Mouse (Mus musculus) retina, postnatal 1 day (tissue): ENCODE results near the gene A630076J17Rik.
A peak's percentile ranks its signal among the peaks of the same experiment; 100 is the strongest.

Source experiments
- DNase-seq: peaks from one replicate; pipeline ENCODE4 v3.0.0-alpha.2; 2012

The A630076J17Rik gene

DNA sequence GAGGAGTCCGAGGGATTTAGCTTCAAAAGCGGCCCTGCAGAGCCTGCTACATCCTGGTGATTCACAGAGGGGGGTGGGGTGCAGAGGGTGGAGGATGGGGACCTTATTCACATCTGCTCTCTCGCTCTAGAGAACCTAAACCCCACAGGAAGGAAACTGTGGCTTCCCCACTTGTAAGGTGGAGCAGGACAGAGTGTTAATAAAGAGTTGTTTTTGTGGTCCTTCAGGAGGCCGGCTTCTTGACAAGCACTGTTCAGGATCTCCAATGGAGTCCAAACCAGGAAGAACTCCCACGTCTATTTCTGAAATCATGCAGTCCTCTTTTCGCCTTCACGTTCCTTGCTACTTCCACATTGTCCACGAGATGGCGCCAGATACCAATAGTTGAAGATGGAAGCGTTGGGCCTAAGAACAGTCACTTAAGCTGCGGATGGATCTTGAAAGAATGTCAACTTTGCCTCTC is 3.0 kb downstream of the A630076J17Rik start:
- DNase-seq = peak; percentile 91

DNA sequence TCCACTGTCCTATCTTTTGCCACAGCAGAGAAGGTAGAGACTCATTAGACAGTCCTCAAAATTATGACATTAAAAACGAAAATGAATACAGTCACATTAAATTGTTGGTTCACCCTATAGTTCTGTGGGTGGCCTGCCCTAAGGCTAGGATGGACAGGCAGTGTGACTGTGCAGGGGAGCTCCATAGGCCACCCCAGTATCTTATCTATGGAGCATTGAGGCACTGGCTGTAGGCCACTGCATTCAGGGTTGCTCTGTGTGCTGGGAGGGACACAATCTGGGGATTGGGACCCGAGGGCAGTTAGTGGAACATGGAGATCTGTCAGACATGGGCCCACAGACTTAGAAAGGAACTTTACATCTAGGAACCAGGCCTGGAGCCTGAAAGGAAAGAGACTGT is 3.5 kb downstream of the A630076J17Rik start:
- DNase-seq = no peak

DNA sequence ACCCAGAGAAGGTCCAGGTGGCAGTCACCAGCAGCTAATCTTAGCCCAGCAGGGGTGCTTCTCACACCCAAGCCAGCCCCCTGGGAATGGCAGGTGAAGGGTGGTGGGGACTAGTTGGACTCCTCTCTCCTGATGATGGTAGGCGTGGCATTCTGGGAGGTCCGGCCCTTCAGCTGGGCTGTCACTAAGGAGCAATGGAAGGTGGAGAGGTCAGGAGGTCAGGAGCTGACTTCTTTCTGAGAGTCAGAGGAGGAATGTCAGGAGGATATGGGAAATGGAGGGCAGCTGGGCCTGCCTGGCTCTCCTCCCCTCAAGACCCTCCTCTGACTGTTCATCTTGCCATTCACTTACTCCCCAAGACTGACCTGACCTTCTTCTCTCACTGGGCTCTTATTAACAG is 7.6 kb downstream of the A630076J17Rik start:
- no peak for DNase-seq

DNA sequence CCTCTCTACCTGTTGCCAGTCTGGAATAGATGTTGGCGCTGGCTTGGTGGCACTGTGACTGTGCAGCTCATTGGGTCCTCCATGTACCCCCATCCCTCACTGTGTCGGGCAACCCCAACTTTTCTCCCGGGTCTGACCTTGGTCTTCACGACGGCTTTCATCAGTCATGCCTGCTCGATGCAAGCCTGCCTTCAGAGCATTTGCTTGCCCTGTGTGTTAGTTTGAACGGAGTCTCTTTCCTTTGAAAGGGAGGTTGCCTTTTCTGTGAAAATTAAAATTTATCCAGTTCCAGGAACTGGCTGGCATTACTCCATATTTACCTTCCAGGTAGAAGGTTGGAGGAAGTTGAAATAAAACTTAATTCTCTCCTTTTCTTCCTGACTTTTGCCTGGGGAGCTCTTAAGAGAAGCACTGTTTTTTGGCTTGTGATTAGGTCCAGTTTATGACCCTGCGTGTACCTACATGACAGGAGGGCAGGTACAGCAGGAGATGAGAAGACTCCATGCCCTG is 8.1 kb downstream of the A630076J17Rik start:
- no peak for DNase-seq

DNA sequence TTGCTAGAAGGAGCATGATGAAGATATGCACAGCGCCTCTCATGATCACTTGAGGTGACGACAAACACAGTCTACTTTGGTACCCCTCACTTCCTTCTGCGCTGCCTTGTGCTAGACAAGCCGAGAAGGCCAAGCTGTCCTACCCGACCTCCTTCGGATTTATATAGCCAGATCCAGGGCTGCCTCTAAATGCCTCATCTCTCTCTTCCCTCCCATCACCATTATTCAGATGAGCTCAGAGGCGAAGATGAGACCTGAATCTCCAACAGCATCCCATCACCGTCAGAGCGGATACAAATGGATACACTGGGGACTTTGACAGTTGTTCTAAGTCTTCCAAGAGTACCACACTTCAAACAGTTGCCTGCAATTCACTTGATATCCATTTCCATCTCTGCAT is 9.2 kb downstream of the A630076J17Rik start, which contains the start of gene Prok1:
Gene Prok1 (minus strand): TSS at position 101 of the 400 bp plus-strand sequence.
- DNase-seq = no peak

DNA sequence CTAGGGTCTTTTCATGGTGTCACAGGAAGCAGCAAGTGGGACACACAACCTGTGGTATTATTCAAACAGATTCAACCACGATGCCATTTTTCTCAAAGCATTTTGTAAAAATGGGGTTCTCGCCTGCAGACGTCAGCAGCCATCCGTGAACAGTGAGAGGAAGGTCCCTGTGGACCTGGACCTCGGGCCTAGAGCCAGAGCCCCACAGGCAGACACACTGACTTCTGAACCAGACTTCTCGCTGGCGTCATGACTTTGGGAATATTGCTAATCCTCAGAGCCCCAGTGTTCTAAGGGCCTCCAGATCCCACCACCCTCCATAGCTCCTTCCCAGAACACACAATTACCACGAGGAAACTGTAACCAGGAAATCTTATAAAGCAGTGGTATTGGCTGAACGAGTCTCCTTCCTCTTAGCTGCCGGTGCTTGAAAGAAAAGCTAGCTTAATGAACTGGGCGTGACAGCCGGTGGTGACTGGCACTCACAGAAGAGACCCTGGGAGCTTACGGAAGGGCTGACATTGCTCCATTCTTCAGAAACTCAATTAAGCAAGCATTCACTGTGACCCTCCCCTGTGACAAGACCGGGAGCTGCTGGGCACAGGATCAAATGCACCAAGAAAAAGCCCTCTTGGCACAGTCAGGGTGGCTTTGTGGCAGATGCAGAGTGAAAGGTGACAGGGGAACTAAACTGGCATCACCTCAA is 11.1 kb downstream of the A630076J17Rik start:
- peak; percentile 25 for DNase-seq

DNA sequence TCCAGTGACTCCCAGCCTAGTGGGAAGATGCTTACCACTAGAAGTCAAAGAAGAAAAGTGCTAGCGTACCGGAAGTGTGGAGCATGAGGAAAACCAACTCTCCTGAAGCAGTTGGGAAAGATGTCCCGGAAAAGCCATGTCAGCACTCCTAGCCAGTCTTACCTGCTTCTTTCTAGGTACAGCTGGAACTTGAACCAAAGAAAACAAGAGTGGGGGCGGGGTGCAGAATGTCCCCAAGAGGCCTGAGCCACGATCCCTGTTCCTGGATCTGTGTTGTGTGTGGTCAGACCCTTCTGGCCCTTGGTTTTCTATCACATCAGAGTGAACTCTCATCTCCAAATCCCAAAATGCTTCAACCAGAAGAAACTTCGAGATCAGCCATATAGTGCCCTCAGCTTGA is 16.5 kb downstream of the A630076J17Rik start:
- no peak for DNase-seq

DNA sequence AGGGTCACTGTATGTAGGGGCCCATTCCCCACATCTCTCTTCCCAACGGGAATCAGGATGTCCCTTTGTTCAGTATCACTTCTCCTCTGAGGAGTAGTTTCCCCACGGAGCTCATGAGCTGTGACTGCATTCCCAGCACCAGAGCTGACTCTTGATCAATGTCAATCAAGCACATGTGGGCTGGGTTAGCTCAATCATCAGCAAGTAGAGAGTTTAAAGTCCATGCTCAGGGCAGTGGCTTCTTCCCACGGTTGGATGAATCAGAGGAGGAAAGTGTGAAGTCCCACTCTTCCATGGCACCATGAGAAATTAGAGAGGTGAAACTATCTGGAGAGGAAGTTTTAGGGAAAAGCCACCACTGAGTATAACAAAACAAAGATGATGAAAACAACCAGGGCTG is 18.6 kb downstream of the A630076J17Rik start:
- no peak for DNase-seq

DNA sequence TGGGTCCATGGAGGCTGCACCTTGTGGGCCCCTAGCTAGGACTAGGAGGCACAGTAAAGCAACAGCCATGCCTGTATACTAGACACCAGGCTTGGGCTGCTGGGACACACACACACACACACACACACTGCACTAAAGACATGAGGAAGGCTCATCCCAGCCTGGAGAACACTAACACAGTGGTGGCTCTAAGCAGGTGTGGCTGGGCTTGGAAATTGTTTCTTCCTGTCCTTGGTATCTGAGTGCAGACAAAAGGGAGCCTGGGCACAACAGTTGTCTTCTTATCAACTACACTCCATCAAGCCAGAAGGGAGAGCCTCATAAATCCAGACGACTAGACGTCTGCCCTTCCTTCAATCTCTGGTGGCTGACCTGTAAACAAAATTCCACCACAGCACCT is 19.9 kb downstream of the A630076J17Rik start:
- no peak for DNase-seq

DNA sequence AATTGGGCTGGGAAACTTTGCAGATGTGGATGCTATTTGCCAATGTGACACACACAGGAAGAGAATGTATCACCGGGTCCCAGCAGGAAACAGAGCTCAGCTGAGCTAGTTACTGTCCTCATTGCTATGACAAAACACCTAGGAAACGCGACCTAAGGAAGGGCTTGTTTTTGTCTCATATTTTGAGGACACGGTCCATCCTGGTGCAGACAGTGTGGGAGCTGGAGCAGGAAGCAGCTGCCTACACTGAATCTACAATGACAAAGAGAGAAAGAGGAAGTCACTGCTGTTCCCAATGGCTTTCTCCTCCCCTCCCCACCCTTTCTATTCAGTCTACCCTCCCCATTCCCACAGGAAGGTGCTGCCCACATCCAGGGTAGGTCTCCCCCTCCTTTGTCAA is 21.6 kb downstream of the A630076J17Rik start:
- no peak for DNase-seq

DNA sequence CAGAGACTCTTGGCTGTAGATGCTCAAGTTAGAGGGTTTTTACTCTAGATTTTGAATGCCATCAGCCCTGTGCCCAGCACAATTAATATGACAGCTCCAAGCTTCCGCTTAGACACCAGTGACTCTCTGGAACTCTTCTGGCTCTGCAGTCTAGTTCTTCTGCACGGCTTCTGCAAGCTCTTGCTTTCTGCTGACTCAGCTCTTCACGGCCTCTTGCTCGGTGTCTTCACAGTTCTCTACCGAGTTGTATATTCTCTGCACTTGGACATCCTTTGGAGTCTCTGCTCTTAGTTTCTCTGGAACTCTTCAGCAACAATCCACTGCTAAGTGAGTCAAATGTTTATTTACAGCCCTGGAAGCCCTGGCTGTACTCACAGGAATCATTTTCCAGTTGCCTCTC is 23.5 kb downstream of the A630076J17Rik start:
- no peak for DNase-seq

DNA sequence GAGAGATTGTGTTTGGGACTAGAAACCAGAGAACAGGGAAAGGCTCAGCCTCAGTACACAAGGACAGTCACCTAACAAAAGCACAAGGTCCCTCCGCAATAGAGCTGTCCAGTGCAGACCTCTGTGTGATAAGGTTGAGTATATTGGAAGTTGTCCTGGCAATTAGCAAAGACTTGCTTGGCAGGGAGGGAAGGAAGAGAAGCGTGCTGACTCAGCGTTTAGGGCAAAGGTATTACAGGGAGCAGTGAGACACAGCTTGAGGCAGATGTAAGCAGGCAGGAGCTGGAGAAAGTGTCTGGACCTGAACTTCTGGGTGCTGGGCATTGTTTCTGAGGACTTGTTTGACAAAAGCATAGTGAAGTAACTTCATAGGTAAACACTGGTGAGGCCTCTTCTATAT is 25.6 kb downstream of the A630076J17Rik start:
- DNase-seq = no peak

DNA sequence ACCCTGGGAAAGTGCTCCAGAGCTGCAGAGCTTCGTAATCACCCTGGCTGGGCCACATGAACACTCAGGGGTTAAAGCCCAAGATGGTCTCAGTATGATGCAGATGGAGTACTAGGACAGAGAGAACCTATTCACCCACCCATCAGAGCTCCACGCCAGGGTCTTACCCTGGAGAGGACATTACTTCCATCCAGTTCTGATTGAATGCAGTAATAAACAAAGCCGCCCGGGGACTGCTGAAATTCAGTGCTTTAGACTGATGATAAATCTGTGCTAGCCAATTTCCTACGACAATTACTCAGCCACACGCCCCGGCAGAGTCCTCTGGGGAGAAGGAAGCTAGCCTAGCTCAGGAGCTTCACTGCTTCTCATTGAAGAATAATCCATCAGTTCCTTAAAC is 26.3 kb downstream of the A630076J17Rik start:
- no peak for DNase-seq

DNA sequence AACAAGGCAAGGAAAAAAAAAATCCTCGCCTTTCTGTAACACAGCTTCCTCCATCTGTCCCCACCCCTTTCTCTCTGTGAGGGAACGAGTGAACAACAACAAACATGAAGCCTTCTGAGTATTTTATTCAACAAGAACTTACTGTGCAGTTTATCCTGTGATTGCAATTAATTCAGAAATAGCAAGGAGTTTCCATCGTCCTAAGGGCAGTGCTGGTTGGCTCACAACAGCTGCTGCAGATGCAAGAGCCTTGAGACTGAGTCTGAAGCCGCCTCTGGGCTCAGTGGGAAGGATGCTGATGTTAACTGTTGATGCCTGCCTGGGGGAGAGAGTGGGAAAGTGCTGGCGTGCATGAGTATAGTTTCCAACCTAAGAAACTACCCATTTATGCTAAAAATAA is 27.5 kb downstream of the A630076J17Rik start:
- DNase-seq = no peak

DNA sequence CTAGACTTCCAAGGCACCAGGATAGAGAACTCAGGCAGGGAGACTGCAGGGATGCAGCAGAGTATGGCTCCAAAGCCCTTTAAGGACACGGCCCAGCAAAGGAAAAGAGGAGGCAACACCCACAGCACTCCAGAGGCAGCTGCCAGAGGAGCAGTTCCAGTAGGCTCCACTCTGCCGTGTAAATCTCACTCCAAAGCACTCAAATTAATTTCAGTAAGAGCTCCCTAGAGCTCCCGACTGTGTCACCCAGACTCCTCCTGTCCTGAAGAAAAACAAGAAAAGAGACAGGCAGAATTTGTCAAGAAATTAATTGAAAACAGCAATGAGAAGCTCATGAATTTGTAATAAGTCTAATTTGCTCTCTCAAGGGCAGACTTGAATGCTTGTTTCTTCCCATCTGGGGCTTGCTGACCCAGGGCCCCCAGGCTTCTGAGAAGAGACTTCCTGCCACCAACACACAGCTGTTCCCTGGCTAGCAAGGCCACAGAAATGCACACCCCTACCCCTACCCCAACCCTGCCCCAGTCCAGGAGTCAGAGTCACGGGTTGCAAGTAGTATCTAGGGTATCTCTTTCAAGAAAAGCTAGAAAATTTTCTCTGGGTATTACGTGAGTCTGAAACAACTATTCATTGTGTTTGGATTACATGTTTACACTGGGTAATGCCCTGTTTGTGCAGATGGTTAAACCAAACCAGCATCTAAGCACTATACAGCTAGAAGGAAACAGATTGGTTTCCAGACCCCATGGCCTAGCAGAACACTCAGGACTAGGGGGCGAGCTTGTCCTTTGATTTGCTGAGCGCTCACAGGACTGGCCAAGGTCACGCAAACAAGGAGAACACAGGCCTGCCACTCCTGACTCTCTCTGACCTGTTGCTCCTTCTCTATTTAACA is 30.8 kb downstream of the A630076J17Rik start:
- peak; percentile 23 for DNase-seq

DNA sequence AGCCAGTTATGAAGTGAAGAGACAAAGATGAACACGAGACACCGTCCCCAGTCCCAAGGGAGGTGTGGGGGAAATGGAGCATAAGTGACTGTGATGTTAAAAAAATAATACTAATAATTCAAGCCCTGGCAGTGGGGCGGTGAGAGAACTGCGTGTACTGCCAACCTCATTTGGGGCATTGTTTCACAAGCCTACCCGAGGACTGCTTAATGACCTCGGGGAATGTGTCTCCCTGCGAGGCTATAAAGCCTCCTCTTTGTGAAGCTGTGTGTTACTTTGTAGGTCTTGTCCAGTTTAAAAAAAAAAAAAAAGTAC is 31.4 kb downstream of the A630076J17Rik start:
- DNase-seq = peak; percentile 90

DNA sequence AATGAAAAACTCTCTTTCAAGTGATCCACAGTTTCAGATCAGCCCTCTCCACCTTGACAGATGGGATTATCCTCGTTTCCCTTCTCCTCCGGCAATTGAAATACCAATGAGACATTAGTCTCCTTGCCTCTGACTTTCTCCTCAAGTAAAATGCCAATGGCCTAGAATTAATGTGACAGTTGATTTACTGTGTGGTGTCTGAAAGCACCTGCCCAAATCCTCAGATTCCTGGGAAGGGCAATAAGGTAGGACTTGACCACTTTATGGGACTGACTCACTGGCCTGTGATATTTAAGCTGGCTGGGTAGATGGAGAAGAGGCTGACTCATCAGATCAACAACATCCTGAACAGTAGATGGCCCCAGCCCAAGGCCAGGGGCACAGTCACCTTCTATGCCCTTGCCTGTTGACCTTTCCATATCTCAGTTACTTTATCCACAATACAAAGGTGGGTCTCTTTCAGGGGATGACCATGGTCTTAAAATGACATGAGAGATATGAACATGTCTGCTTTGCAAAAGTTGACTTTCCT is 36.5 kb downstream of the A630076J17Rik start:
- DNase-seq = no peak

DNA sequence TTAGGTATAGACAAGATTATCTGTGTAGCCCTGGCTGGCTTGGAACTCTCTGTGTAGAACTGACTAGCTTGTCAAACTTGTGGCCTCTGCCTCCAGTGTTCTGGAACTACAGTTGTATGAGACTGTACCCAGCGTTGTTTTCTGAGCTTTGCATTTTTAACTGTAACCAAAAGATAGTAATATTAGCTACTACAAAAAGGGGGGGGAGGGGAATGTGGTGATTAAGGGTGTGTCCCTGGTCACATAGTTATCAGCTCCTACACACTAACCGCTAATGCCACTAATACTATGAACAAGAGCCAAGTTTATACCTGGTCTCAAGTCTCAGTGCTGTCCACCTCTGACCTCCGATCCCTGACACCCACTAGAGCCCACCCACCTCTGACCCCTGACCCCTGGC is 42.0 kb downstream of the A630076J17Rik start:
- no peak for DNase-seq

DNA sequence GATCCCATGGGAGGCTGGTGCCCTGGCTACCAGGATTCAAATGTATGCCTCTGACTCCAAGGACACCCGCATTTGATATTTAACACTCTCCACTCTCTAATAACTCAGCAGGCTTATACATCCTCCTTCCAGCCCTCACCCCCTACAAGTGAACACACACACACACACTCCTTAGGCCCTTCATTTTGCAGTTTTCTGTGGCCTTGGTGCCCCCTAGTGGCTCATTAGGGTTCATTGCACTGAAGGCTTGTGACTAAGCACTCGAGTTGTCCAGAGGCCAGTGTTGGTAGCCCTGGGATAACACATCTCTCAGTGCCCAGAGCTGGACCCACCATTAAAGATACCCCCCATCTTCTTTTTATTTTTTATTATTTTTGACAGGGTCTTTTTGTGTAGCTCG is 43.4 kb downstream of the A630076J17Rik start:
- DNase-seq = peak; percentile 83

DNA sequence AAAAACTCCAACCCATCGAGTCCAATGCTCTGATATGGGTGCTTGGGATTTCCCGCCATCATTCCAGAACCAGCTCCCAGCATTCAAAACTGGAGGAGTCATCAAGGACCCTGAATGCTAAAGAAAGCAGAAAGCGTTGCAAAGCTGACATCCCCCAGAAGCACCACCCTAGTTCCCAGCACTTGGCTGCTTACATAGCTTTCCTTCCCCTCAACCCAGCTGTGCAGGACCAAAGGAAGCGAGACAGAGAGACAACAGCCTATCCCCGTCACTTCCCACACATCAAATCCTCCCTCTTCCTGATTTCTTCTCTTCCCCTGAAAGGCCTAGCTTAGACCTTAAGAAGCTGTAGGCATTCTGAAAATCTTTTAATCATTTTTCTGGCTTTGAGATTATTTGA is 44.9 kb downstream of the A630076J17Rik start:
- DNase-seq = no peak

DNA sequence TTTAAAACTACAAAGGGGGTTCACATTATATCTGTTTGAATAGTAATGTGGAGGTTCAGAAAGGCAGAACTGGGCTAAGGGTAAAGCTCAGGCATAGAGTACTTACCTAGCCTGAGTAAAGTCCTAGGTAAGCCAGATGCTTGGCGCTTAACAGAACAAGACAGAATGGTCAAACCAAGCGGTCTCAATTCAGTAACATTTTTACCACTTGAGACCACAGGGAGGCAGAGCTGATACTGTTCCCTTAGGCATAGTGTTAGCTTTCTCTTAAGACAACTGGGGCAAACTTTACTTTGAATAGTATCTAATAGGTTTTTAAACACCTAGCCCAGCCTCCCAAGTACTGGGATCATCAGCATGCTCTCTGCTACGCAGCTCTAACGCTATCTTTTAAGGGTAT is 45.6 kb downstream of the A630076J17Rik start:
- no peak for DNase-seq

DNA sequence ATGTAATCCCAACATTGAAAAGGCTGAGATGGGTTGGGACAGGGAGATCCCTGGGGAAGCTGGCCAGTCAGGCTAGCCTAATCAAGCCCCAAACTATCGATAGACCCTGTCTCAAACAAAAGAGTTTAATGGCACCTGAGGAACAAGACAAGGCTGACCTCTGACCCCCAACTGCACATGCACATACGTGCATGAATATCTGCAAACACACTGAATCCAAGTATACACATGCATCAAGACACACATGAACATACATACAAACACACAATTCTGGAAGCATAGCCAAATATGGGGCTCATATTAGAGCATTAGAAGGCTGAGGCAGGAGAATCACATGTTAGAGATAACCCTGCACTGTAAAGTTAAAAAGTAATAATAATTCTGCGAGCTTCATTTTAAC is 46.2 kb downstream of the A630076J17Rik start:
- DNase-seq = no peak

DNA sequence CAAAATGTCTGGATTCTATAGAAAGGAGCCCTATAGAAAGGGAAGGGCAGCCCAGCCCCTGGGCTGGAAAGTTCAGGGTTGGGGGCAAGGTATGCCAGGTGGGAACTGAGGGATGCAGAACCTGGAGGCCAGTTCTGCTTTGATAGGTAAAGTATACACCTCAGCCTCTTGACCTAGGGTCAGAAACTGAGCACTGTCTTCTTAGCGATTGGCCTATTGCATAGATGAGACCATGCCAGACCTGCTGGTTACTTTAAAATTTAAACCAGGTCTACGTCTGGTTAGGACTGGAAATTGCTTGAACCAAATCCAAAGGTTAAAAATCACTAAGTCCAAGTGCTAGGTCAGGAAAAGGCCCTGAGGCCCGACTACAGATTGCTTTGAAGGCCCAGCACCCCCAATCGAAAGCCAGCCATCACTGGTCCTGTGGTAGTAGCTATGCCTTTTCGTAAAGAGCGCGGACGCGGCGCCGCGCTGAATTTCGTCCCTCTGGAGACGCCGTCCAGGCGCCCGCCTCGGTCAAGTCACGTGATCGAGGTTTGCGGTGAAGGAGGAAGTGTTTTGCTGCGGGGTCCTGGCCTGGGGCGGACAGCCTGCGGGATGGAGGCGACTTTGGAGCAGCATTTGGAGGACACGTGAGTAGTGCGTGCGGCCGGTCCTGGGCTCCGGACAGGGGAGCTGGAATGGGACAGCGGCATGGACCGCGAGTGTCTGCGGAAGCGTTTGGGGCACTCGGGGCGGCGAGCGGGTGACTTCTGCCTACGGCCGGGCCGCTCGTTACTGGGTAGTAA is 48.3 kb downstream of the A630076J17Rik start, which contains the start of gene Lamtor5:
Gene Lamtor5 (plus strand): TSS at position 380 of the 791 bp plus-strand sequence.
- DNase-seq = peak; percentile 94
